Mouse (Mus musculus) intestine, embryonic 14.5 days (tissue): ENCODE data around the gene Cog1. TPM values are rescaled to one million over a fixed set of nuclear protein-coding genes. Genes with fewer than 3 reads are reported as not detected.

Experiments used
- ATAC-seq: fragments of 200-750 bp; cut with Nextera tagmentation; replicated peaks from 2 replicates; pipeline ENCODE4 v1.8.0; 2017; ENCODE audit warnings: low read depth, moderate number of reproducible peaks, moderate TSS enrichment, moderate library complexity; ENCODE audit not compliant: low FRiP score, low TSS enrichment
- DNase-seq: peaks from one replicate; pipeline ENCODE4 v3.0.0-alpha.2; 2018; ENCODE audit warnings: low spot score
- H3K27ac ChIP-seq: fragments of 300-500 bp; sonication (generic); 2 replicates; pipeline ENCODE4 v1.5.1; 2014; ENCODE audit warnings: low read depth, mild to moderate bottlenecking, control low read depth
- H3K27me3 ChIP-seq: fragments of 300-500 bp; sonication (generic); replicated peaks from 2 replicates; pipeline ENCODE4 v1.6.1; 2014; ENCODE audit warnings: low read length, control low read depth; ENCODE audit not compliant: control insufficient read depth, insufficient read depth
- H3K36me3 ChIP-seq: fragments of 300-500 bp; sonication (generic); 2 replicates; pipeline ENCODE4 v1.6.1; 2014; ENCODE audit warnings: low read length, control low read depth; ENCODE audit not compliant: control insufficient read depth, insufficient read depth
- H3K4me1 ChIP-seq: fragments of 300-500 bp; sonication (generic); replicated peaks from 2 replicates; pipeline ENCODE4 v1.6.1; 2014; ENCODE audit warnings: low read length, control low read depth, mixed read lengths; ENCODE audit not compliant: control insufficient read depth, insufficient read depth
- H3K4me2 ChIP-seq: fragments of 300-500 bp; sonication (generic); 2 replicates; pipeline ENCODE4 v1.6.1; 2014; ENCODE audit warnings: low read length
- H3K4me3 ChIP-seq: fragments of 300-500 bp; sonication (generic); 2 replicates; pipeline ENCODE4 v1.5.1; 2014; ENCODE audit warnings: low read depth, low read length, control low read depth, mixed read lengths
- H3K9ac ChIP-seq: fragments of 300-500 bp; sonication (generic); 2 replicates; pipeline ENCODE4 v1.6.1; 2014; ENCODE audit warnings: mild to moderate bottlenecking, low read length
- H3K9me3 ChIP-seq: fragments of 300-500 bp; sonication (generic); 2 replicates; pipeline ENCODE4 v1.6.1; 2016; ENCODE audit warnings: low read length, control low read depth; ENCODE audit not compliant: control insufficient read depth
- WGBS: fragments of 180-500 bp; shearing (Covaris S2); extraction: QIAGEN DNeasy Blood & Tissue Kit; methylation state at CpG from one replicate; pipeline ENCODE4 v1.1.7; 2014; 5-methylcytosine and 5-hydroxymethylcytosine counted together
- polyA plus RNA-seq: library from polyadenylated mRNA; unstranded; fragments of >200 nt; fragmentation: Nextera tagmentation; extraction: Ambion mirVana; gene quantifications from 2 replicates; pipeline ENCODE4 v1.2.1, GENCODE M21; 2014

The Cog1 gene
- polyA plus RNA-seq, 1 experiment from 2014 or later: 25.2 TPM

- DNase-seq: peak; percentile 60
- Histone ChIP-seq H3K4me2 (no peak overlapping the region), H3K27me3 (no peaks in the 10 kb centered on the region), H3K4me3 (no peak overlapping the region), H3K9ac (no peak overlapping the region), H3K4me1 (peaks cover 17% of the 10 kb centered on the region), H3K9me3 (no peaks in the 10 kb centered on the region), H3K27ac (no peak overlapping the region), H3K36me3 (no peaks in the 10 kb centered on the region)
- no peak for ATAC-seq
- WGBS: 51% methylated on average over 19 of the region's 19 CpGs
These were observed 59.8 kb downstream of the Cog1 start for GRCm38 (mm10) chr11:113708629-113709213.

GRCm38 (mm10) chr11:113709272-113709671 is 60.3 kb downstream of the Cog1 start:
- no peak overlapping the region for H3K27ac ChIP-seq
- no peak for DNase-seq
- 39% methylated on average over 15 of the region's 15 CpGs for WGBS
- no peaks in the 10 kb centered on the region for H3K27me3 ChIP-seq
- H3K9me3 ChIP-seq: no peaks in the 10 kb centered on the region
- peaks cover 17% of the 10 kb centered on the region for H3K4me1 ChIP-seq
- ATAC-seq: no peak
- H3K36me3 ChIP-seq: no peaks in the 10 kb centered on the region
- no peak overlapping the region for H3K4me3 ChIP-seq
- H3K9ac ChIP-seq: no peak overlapping the region
- H3K4me2 ChIP-seq: no peak overlapping the region

- ATAC-seq (no peak), DNase-seq (no peak)
- Histone ChIP-seq H3K9ac (peak within 1 kb of the TSS; percentile 6; the same call in 1 of the 2 replicates), H3K36me3 (no peaks in the 10 kb centered on the region), H3K4me1 (peaks cover 17% of the 10 kb centered on the region), H3K27ac (peak within 1 kb of the TSS; percentile 62; the same call in 1 of the 2 replicates), H3K9me3 (no peaks in the 10 kb centered on the region), H3K4me3 (no peak within 1 kb of the TSS), H3K27me3 (no peaks in the 10 kb centered on the region), H3K4me2 (peak within 1 kb of the TSS; percentile 26)
- WGBS: 14% methylated on average over 11 of the region's 11 CpGs
These were observed 60.8 kb downstream of the Cog1 start, which contains the start of gene Cpsf4l for GRCm38 (mm10) chr11:113709731-113710256. TSS of gene Cpsf4l (minus strand) at chr11:113710017.

GRCm38 (mm10) chr11:113710257-113710777 is 61.3 kb downstream of the Cog1 start:
- peak overlapping the region; percentile 62; the same call in 1 of the 2 replicates for H3K27ac ChIP-seq
- ATAC-seq: no peak
- H3K4me1 ChIP-seq: peaks cover 17% of the 10 kb centered on the region
- no peaks in the 10 kb centered on the region for H3K36me3 ChIP-seq
- H3K4me3 ChIP-seq: no peak overlapping the region
- peak; percentile 71 for DNase-seq
- no peaks in the 10 kb centered on the region for H3K27me3 ChIP-seq
- no peaks in the 10 kb centered on the region for H3K9me3 ChIP-seq
- peak overlapping the region; percentile 26 for H3K4me2 ChIP-seq
- 8% methylated on average over 10 of the region's 10 CpGs for WGBS
- peak overlapping the region; percentile 6; the same call in 1 of the 2 replicates for H3K9ac ChIP-seq

- Histone ChIP-seq H3K27ac (peak overlapping the region; percentile 62; the same call in 1 of the 2 replicates), H3K27me3 (no peaks in the 10 kb centered on the region), H3K9ac (no peak overlapping the region), H3K4me3 (no peak overlapping the region), H3K36me3 (no peaks in the 10 kb centered on the region), H3K4me2 (no peak overlapping the region), H3K9me3 (no peaks in the 10 kb centered on the region), H3K4me1 (peaks cover 17% of the 10 kb centered on the region)
- 89% methylated on average over 1 of the region's 1 CpGs for WGBS
- DNase-seq (no peak), ATAC-seq (no peak)
These were observed 62.1 kb downstream of the Cog1 start for GRCm38 (mm10) chr11:113711061-113711460.

- no peak overlapping the region for H3K4me3 ChIP-seq
- H3K9me3 ChIP-seq: no peaks in the 10 kb centered on the region
- H3K4me2 ChIP-seq: no peak overlapping the region
- no peak overlapping the region for H3K27ac ChIP-seq
- DNase-seq (no peak), ATAC-seq (no peak)
- no peaks in the 10 kb centered on the region for H3K36me3 ChIP-seq
- no peaks in the 10 kb centered on the region for H3K27me3 ChIP-seq
- H3K9ac ChIP-seq: no peak overlapping the region
- peaks cover 8% of the 10 kb centered on the region for H3K4me1 ChIP-seq
- 69% methylated on average over 7 of the region's 7 CpGs for WGBS
These were observed 66.2 kb downstream of the Cog1 start for GRCm38 (mm10) chr11:113715078-113715674.

- Histone ChIP-seq H3K9ac (no peak overlapping the region), H3K4me3 (no peak overlapping the region), H3K4me2 (no peak overlapping the region), H3K27me3 (no peaks in the 10 kb centered on the region), H3K27ac (no peak overlapping the region), H3K36me3 (no peaks in the 10 kb centered on the region), H3K4me1 (no peaks in the 10 kb centered on the region), H3K9me3 (no peaks in the 10 kb centered on the region)
- DNase-seq: no peak
- ATAC-seq: no peak
- 90% methylated on average over 2 of the region's 2 CpGs for WGBS
These were observed 67.2 kb downstream of the Cog1 start for GRCm38 (mm10) chr11:113716132-113716531.
